Mouse (Mus musculus) megakaryocyte-erythroid progenitor cell, adult 5-6 weeks (primary cell): ENCODE results near the gene Reep3. TPM values are rescaled to one million over a fixed set of nuclear protein-coding genes. Genes with fewer than 3 reads are reported as not detected.
"Not testable (repeated sequence)": the region's sequence is repeated elsewhere in the genome, so short reads cannot be mapped to it uniquely, and the experiment has no call there.

Experiments
- ATAC-seq: replicated peaks from 2 replicates; pipeline ENCODE4 v1.8.0; 2016; ENCODE audit warnings: mild to moderate bottlenecking, inconsistent platforms; ENCODE audit not compliant: severe bottlenecking, poor library complexity, low FRiP score, low TSS enrichment
- total RNA-seq, 2 experiments: library from RNA; stranded (forward) in 1 of 2; stranded (reverse) in 1 of 2; fragments of 200-1000, 215-1000 nt in 1 of 2; fragments of >200 nt in 1 of 2; fragmentation: Nextera tagmentation in 1 of 2; gene quantifications; 2 replicates each; pipeline ENCODE4 v1.2.3; 2014 to 2017

Gene Reep3
- total RNA-seq, 2 experiments from 2014 or later: 3.6 to 9.1 TPM

DNA sequence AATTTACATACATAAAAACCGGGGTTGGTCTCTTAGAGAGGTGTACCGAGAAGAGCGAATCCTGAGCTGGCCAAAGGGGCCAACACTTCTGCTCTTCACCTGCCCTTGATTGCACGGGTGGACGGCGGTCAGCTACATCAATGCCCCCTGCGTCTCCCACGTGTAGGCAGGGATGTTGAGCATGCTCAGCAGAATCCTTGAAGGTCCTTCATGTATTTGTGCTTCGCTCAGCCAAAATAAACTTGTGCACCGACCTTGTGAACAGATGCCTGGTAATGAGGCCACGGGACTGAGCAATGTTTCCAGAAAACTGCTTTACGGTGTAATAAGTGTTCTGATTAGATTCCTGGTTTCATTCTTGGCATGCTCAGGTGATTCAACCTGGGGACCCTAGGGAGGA is 67.4 kb downstream of the Reep3 start:
- no peak for ATAC-seq

DNA sequence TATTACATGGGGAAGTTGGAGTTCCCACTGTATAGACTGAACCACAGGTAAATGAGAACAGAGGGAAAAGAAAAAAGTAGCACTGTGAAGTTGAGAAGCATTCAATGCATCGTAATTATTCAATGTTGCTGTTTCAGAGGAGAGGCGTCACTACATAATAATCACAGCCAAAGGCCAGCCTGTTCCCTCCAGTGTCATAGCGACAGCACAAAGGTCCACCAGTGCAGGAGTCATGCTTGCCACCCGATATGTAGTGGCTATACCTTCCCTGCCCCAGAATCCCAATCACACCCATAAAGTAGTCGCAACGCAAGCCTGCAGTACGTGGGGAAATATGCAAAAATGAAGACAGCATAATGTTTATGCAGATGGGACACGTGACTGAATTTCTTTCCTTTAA is 70.4 kb downstream of the Reep3 start:
- no peak for ATAC-seq

DNA sequence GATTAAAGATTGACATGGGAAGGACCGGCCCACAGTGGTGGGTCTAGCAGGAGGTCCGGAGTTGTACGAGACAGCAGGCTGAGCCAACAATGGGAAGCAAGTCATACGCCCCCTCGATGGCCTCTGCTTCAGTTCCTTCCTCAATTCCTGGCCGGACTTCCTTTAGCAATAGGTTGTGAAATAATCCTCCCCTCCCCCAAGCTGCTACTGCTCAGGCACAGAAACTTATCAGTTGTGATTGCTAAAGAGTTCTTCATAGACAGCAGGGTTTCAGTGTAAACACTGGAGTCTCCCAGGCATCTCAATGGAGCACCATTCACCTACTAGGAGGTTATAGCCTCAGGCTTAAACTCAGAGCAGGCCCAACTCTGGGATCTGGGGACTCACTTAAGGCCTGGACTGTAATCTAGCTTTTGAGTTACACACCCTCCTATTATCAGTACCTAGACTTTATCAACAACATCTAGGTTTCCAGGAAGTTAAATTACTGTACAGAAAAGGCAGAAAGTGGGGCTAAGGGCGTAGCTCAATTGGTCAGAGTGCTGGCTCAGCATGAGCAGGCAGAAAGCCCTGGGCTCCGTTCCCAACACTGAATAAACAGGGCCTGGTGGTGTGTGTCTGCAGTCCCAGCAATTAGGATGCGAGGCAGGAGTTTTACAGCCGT is 71.0 kb downstream of the Reep3 start:
- ATAC-seq: peak; percentile 57

DNA sequence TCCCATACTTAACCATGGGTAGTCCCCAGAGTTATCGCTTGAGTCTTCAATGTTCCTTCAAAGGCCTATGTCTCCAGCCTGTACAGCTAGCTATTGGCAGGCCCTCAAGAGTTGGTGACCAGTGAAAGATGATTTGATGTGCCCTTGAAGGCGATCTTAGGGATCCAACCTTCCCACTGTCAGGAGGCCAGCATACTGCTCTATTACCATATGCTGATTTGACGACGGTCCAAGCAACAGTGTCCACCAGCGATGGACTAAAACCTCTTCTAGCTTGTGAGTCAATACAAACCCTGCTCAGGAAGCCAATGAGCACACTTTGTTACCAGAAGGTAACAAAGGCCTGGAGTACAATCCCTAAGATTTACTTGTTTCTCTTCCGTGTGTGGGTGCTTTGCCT is 72.4 kb downstream of the Reep3 start:
- no peak for ATAC-seq

DNA sequence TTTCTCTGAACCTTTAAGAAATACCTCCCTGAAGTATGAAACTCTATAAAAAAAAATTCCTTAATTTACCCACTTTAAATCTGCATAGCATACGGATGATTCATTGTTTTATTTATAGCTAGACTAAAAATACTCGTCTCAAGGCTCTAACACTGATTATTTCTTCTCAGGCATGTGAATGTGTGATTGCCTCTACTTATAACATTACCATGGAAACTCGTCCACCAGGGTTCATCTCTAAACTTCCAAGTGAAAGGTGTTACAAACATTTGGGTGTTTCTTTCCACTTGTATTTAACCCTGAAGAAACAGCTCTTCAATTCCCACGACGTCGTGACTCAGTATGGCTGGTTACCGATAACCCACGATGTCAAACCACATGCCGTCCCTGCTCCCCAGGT is 73.7 kb downstream of the Reep3 start:
- no peak for ATAC-seq

DNA sequence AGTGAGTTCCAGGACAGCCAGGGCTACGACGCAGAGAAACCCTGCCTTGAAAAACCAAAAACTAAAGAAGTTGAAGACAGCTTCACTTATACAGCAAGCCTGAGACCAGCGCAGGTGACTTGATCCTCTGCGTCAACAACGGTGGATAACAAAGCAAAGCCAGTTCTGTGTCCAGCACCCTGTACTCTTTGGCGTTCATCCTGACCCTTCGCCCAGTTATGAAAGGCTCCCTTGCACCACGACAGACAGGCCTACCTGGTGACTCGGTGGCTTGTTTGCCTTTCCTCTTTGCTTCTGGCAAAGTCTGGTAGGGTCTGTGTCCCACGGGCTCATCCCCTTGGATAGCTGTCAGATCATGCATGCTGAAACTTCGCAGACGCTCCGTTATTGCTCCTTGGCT is 75.3 kb downstream of the Reep3 start:
- ATAC-seq: no peak

DNA sequence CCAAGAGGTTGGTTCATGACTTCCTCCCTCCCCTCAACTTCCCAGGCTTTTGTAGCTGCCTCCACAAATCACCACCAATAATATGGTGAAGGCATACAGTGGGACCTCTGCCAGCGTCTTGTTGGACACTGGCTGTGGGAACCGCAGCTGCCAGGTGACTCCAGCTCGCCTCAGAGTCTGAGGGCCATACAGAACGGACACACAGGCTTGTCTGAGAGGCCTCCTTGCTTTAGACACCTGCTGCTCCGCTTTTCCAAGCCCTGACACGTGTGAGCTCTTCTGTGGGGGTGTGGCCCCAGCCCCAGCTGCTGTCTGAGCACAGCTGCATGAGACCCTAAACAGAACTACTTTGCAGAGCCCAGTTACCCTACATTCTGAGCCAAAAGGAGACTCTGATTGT is 77.9 kb downstream of the Reep3 start:
- no peak for ATAC-seq

DNA sequence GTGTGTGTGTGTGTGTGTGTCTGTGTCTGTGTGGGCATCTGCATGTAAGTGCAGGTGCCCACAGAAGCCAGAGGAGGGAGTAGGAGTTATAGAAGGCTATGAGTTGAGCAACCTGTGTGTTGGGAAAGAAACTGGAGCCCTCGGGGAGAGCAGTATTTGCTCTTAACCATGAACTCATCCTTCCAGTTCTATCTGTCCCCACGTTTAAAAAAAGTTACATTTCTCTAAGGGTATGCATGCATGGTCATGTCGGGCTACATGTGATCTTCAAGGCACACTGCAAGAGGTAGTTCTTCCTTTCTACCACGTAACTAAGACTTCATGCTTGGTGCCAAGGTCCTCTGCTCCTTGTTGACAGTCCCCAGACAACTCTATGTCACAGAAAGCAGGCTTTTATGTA is 78.9 kb downstream of the Reep3 start:
- no peak for ATAC-seq

DNA sequence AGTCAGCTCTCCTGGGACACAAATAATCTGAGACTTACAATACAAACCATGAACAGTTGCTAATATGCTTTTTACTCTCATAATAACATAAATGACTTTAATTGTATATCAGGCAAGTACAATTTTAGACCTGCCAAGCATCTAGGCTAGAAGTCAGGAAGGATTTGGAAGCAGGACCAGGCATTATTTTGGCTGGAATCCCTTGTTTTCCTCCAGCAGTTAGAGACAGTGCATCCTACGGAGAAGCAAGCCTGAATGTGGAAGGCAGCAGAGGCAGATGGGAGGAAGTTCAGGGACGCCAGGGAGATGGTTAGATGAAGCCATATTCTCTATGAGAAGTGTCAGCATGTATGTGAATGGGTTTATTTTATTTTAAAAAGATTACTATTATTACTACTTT is 79.4 kb downstream of the Reep3 start:
- ATAC-seq: no peak

DNA sequence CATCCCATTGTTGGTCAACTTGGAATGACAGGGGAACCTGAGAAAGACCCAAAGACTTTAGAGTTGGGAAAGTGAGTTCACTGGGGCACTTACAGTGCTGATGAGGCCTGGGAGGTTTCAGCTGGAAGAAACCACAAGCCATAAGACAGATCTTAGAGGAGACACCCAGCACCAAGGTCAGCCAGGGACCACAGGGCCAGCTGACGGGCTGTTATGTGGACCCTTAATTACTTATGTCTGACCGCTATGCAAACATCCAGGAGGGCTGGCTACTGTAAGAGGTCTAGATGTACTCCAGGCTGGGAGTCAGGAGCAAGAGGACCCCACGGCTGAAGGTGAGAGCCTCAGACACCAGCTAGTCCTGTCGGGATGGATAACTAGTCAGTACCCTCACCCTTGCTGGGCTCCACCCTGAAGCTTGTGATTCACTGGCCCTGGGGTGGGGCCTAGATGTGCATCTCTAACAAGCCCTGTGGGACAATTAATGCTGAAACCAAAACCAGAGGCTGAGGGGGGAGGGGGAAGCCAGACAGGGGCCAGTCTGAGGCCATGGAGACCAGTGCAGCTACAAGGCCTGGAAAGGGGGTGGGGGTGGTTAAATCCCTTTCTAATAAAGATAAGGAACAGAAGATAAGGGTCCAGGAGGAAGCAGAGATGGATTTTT is 80.0 kb downstream of the Reep3 start:
- no peak for ATAC-seq

DNA sequence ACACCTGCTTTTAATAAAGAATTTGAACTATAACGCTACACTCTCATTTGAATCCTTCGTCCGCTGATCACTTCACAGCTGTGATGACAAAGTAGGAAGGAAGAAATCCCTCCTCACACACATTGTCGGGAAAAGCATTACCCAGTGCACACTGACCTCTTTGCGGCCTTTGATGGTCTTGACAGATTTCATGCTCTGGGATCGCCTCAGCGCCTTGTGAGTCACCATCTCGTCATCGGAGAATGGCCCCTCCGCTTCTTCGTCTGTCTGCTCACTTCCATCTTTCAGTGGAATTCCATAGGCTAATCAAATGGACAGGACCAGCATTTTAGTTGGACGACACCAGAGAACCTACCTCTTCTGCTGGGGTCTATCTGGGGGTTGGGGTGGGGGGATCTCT is 82.0 kb downstream of the Reep3 start:
- no peak for ATAC-seq

DNA sequence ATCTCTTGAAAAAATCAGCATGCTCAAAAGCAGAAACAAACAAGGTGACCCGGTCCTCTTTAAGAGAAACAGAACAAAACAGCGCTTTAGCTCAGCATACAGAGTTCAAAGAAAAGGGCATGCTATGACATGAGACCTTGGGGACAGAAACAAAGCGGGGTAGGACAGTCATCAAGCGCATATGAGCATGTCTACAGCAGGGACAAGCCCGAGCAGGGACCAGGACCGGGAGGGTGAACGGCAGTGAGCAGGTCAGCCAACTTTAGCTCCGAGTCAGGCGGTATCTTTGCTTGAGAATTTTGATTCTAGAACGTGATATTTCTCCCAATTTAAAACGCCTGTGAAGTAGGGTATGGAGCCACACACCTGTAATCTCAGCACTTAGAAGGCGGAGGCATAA is 86.2 kb downstream of the Reep3 start:
- no peak for ATAC-seq

DNA sequence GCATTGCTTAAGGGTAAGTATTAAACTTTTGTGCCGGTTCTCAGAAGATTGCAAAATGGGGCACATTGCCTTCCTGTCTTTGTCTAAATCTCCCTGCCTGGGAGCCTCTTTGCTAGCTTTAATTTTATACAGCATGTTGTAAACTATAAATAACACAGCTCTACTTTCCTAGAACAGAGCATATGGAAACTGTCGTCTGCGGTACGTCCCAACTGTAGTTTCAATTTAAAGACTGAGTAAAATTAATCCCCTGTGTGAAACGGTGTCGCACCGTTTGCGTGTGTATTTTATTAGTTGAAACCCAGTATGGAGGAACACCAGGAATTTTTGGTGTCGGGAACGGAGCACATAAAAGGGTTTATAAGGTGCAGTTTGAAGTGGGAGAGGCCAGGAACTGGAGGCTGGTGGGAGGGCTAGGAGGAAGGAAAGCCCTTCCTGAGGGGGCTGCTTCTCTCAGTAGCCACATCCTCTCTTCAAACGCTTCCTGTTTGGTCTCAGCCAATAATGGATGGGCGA is 92.2 kb downstream of the Reep3 start:
- ATAC-seq: 0 out of 2 replicates have a peak, but pooled peaks have one; percentile 15

DNA sequence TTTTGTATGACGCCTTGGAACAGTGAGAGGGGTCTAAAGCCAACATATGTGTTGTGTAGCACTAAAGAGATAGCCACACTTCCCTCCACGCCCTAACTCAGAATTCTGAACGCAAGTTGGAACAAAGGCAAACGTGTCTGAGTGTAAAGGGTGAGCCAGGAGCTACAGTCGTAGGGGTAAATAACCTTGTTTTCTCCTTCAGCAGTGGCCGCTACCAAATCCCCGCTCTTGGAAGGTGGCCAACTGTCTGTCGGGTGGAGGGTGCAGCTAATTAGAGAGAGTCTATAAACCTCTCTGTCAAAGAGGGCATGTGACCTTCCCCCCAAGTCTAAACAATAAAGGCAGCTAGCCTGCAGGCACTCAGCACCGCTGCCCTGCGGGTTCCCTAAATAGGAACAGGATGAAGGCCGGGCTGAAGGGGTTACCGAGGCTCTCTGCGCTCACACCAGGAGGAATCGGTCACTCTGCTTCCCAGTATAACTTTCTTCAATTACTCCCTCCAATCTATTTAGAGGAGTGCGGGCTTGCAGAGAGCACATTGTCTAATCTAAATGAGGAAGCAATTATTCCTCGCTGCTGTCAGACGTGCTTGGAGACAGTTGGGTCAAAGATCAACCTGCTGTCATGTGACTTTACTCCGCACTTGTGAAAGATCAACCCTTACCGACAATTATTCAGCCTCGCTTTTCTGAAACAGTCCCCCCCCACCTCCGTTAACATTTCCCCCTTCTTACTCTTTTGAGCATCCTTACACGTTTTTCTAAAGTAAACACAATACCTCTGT is 92.8 kb downstream of the Reep3 start:
- peak; percentile 67 for ATAC-seq

DNA sequence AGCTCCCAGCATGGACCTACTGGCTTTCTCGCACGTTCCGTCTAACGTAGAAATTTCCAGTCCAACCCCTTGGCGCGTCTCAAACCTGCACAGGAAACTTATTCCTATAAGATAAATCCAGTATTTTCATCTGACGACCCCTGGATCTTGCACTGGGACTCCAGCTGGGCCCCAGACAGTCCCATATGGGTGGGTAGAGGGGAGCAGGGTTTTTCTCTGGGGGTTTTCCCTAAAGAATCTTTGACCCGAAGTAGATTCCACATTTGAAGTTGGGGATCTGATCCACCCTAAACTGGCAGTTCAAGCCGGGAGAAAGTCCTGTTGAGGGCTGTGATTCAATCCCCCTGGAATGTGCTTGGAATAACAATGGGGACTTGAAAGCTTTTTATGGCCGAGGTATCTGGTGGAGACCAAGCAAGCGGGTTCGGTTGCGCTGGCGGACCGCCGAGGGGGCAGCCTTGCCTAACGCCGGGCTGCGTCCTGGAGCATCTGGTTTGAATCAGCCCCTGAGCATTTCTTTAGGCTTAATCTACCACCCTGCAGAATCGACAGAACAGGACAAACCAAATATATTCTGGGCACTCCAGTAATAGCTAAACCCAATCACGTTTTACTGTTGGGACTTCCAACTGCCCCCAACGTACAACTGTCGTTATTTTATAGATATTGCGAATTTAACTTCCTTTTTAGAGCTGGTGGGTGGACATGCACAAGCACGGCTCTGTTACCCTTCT is 93.6 kb downstream of the Reep3 start:
- peak; percentile 25 for ATAC-seq

DNA sequence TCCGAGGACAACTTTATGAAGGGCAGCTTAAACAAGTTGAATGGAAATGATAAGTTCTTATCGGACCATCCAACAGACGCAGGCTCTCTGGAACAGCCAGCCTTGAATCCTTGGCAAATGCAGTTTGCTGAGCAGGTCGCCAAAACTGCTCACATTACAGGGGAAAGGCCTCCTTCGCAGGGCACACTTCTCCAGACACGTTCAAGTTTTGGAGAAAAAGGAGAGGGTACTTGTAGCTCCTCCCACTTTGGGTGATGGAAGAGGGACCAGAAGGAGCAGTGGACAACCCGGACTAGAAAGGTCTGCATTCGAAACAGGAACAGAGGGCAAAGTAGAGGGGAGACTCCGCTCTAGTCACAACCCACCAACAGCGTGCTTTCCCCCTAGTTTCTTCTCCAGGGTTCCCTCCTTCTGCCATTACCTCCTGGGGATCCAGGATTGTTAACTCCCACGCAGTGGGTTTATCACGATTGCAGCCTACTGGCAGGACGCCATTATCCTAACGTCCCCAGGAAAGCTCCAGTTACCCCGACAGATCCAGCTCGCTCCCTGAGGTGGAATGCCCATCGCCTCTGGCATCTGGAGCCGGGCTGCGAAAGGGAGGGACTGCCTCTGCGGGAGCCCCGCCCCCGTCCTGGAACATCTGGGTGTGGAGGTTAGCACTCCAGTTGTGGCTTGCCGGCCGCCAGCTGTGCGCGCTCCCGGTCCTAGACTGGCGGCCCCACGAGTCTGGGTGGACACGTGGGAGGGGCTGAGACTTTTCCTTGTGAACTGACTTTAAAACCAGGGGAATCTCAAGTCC is 94.3 kb downstream of the Reep3 start:
- peak; percentile 82 for ATAC-seq

DNA sequence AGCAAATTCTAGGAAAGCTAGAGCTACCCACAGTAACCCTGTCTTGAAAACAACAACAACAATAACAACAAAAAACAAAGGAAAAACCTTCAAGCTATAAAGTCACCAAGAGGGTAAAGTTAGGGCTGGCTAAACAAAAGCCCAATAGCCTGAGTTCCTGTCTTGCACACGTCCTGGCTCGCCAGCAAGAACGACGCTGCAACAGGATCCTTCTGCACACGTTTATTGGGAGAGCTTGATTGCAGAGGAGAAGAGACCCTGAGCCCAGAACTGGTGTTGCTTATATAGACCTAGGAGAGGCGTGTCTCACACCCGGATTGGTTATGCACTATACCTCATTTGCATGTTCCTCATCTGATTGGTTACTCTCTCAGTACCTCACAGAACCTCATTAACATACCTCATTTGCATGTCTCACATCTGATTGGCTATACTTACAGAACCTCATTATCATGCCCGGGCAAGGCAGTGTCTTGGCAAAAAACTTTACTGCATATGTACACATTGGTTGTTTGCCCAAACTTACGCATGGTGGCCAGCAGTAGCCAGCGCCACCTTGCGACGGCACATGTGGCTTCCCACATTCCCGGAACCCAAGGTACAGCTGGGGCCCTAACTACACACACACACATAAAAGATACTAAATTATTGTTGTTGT is 95.7 kb downstream of the Reep3 start:
- ATAC-seq: not testable (repeated sequence)

DNA sequence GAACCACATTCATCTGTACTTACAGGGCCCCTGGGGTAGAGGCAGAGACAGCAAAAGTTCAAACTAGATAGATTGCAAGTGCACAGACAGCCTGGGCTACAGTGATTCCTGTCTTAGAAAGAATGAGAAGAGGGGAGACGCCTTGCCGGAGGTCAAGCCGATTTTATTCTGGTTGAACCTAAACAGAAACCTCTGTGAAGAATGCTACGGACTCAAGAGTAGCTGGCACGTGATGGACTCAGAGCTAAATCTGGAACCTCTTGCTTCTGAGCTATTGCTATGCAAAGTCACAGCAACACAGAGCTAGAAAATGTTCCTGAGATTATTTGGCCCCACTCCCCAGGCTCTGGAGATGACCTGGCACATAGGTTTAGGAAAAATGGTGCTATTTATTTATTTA is 96.6 kb downstream of the Reep3 start:
- ATAC-seq: no peak

DNA sequence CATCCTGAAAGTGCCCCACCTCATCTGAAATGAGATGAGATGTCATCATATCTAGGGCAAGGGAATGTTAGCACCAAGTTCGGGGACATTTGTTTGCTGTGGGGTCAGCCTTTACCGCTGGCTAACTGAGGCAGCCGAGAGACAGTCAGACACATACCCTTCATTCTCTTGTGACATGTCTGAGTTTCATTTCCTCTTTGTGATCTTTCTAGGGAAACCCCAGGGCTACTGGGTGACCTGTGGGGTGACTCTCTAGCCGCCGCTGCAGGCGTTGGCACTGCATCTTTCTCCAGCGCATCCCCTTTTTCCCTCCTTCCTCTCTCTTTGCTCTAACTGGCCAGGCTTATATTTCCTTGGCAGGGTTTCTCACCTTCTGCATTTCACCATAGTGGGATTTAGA is 98.0 kb downstream of the Reep3 start:
- no peak for ATAC-seq
